Mouse (Mus musculus) embryonic facial prominence, embryonic 10.5 days (tissue): Measurements from ENCODE around the gene Manba. TPM values are rescaled to one million over a fixed set of nuclear protein-coding genes. Genes with fewer than 3 reads are reported as not detected.

Experiments used
- DNase-seq: peaks from one replicate; pipeline ENCODE4 v3.0.0-alpha.2; 2017; ENCODE audit warnings: low spot score
- H3K27ac ChIP-seq: fragments of 300-500 bp; sonication (generic); replicated peaks from 2 replicates; pipeline ENCODE4 v1.5.1; 2016; ENCODE audit warnings: mild to moderate bottlenecking
- H3K27me3 ChIP-seq: fragments of 300-500 bp; sonication (generic); replicated peaks from 2 replicates; pipeline ENCODE4 v1.6.1; 2016; ENCODE audit warnings: low read depth, mild to moderate bottlenecking; ENCODE audit not compliant: poor library complexity, severe bottlenecking
- H3K36me3 ChIP-seq: fragments of 300-500 bp; sonication (generic); replicated peaks from 2 replicates; pipeline ENCODE4 v1.6.1; 2016; ENCODE audit warnings: mild to moderate bottlenecking, moderate library complexity
- H3K4me1 ChIP-seq: fragments of 300-500 bp; sonication (generic); 2 replicates; pipeline ENCODE4 v1.6.1; 2016
- H3K4me3 ChIP-seq: fragments of 300-500 bp; sonication (generic); 2 replicates; pipeline ENCODE4 v1.5.1; 2016; ENCODE audit warnings: mild to moderate bottlenecking, moderate library complexity
- H3K9me3 ChIP-seq: fragments of 300-500 bp; sonication (generic); 2 replicates; pipeline ENCODE4 v1.6.1; 2016; ENCODE audit warnings: mild to moderate bottlenecking
- WGBS: fragments of 180-500 bp; shearing (Covaris S2); methylation state at CpG from one replicate; pipeline ENCODE4 v1.1.7; 2016; 5-methylcytosine and 5-hydroxymethylcytosine counted together
- polyA plus RNA-seq: library from polyadenylated mRNA; unstranded; fragments of >200 nt; fragmentation: Nextera tagmentation; extraction: Ambion mirVana; gene quantifications from 2 replicates; pipeline ENCODE4 v1.2.1, GENCODE M21; 2016

The Manba gene
- polyA plus RNA-seq, 1 experiment from 2014 or later, result 3.5 TPM

GRCm38 (mm10) chr3:135597014-135597413 lies 111.6 kb downstream of the Manba start:
- Histone ChIP-seq H3K27ac (peak overlapping the region; percentile 26; the same call in 1 of the 2 replicates), H3K4me3 (no peak overlapping the region), H3K9me3 (no peaks in the 10 kb centered on the region), H3K27me3 (no peaks in the 10 kb centered on the region), H3K36me3 (peaks cover 64% of the 10 kb centered on the region), H3K4me1 (0 out of 2 replicates have a peak, but pooled peaks cover 3% of the 10 kb centered on the region)
- 50% methylated on average over 4 of the region's 4 CpGs for WGBS
- no peak for DNase-seq

GRCm38 (mm10) chr3:135598355-135598754 lies 112.9 kb downstream of the Manba start:
- H3K4me3 ChIP-seq, result no peak overlapping the region
- H3K36me3 ChIP-seq, result peaks cover 64% of the 10 kb centered on the region
- 0 out of 2 replicates have a peak, but pooled peaks cover 3% of the 10 kb centered on the region for H3K4me1 ChIP-seq
- H3K27me3 ChIP-seq, result no peaks in the 10 kb centered on the region
- 85% methylated on average over 3 of the region's 3 CpGs for WGBS
- no peaks in the 10 kb centered on the region for H3K9me3 ChIP-seq
- H3K27ac ChIP-seq, result no peak overlapping the region
- DNase-seq, result no peak

GRCm38 (mm10) chr3:135602731-135603130 lies 117.3 kb downstream of the Manba start:
- H3K9me3 ChIP-seq, result no peaks in the 10 kb centered on the region
- no peak for DNase-seq
- peaks cover 63% of the 10 kb centered on the region for H3K36me3 ChIP-seq

GRCm38 (mm10) chr3:135604626-135605417 lies 119.4 kb downstream of the Manba start:
- no peaks in the 10 kb centered on the region for H3K4me1 ChIP-seq
- no peaks in the 10 kb centered on the region for H3K27me3 ChIP-seq
- H3K27ac ChIP-seq, result no peak overlapping the region
- no peaks in the 10 kb centered on the region for H3K9me3 ChIP-seq
- H3K36me3 ChIP-seq, result peaks cover 79% of the 10 kb centered on the region
- no peak overlapping the region for H3K4me3 ChIP-seq
- 90% methylated on average over 10 of the region's 10 CpGs for WGBS
- no peak for DNase-seq

More at GRCm38 (mm10) chr3:135602731-135603130, 117.3 kb downstream of the Manba start:
- Histone ChIP-seq H3K27me3 (no peaks in the 10 kb centered on the region), H3K4me3 (no peak overlapping the region), H3K4me1 (no peaks in the 10 kb centered on the region), H3K27ac (no peak overlapping the region)
- 83% methylated on average over 10 of the region's 10 CpGs for WGBS

- H3K4me3 ChIP-seq, result no peak overlapping the region
- DNase-seq, result no peak
- no peak overlapping the region for H3K27ac ChIP-seq
- no peaks in the 10 kb centered on the region for H3K27me3 ChIP-seq
- no peaks in the 10 kb centered on the region for H3K4me1 ChIP-seq
- H3K9me3 ChIP-seq, result no peaks in the 10 kb centered on the region
- H3K36me3 ChIP-seq, result peaks cover 78% of the 10 kb centered on the region
- 90% methylated on average over 4 of the region's 4 CpGs for WGBS
These were observed 120.1 kb downstream of the Manba start for GRCm38 (mm10) chr3:135605474-135605873.

GRCm38 (mm10) chr3:135606592-135606991 lies 121.2 kb downstream of the Manba start:
- Histone ChIP-seq H3K4me3 (no peak overlapping the region), H3K27me3 (no peaks in the 10 kb centered on the region), H3K9me3 (no peaks in the 10 kb centered on the region), H3K36me3 (peaks cover 80% of the 10 kb centered on the region), H3K27ac (no peak overlapping the region), H3K4me1 (no peaks in the 10 kb centered on the region)
- 89% methylated on average over 8 of the region's 8 CpGs for WGBS
- no peak for DNase-seq

GRCm38 (mm10) chr3:135607021-135607420 lies 121.6 kb downstream of the Manba start:
- Histone ChIP-seq H3K4me1 (no peaks in the 10 kb centered on the region), H3K27ac (no peak overlapping the region), H3K9me3 (no peaks in the 10 kb centered on the region), H3K4me3 (no peak overlapping the region), H3K36me3 (peaks cover 79% of the 10 kb centered on the region), H3K27me3 (no peaks in the 10 kb centered on the region)
- no peak for DNase-seq
- 91% methylated on average over 9 of the region's 9 CpGs for WGBS

- no peaks in the 10 kb centered on the region for H3K9me3 ChIP-seq
- H3K36me3 ChIP-seq, result peaks cover 79% of the 10 kb centered on the region
- 88% methylated on average over 24 of the region's 24 CpGs for WGBS
- H3K27me3 ChIP-seq, result no peaks in the 10 kb centered on the region
- no peak overlapping the region for H3K27ac ChIP-seq
- no peak overlapping the region for H3K4me3 ChIP-seq
- H3K4me1 ChIP-seq, result no peaks in the 10 kb centered on the region
- DNase-seq, result no peak
These were observed 122.5 kb downstream of the Manba start for GRCm38 (mm10) chr3:135607660-135608473.

GRCm38 (mm10) chr3:135610221-135610620 lies 124.8 kb downstream of the Manba start:
- H3K27me3 ChIP-seq, result no peaks in the 10 kb centered on the region
- 78% methylated on average over 3 of the region's 3 CpGs for WGBS
- peaks cover 78% of the 10 kb centered on the region for H3K36me3 ChIP-seq

GRCm38 (mm10) chr3:135614376-135614775 lies 129.0 kb downstream of the Manba start:
- Histone ChIP-seq H3K9me3 (no peaks in the 10 kb centered on the region), H3K36me3 (peaks cover 89% of the 10 kb centered on the region), H3K4me1 (no peaks in the 10 kb centered on the region), H3K27me3 (no peaks in the 10 kb centered on the region), H3K4me3 (no peak overlapping the region), H3K27ac (no peak overlapping the region)
- DNase-seq, result no peak
- 90% methylated on average over 3 of the region's 3 CpGs for WGBS

More at GRCm38 (mm10) chr3:135610221-135610620, 124.8 kb downstream of the Manba start:
- H3K9me3 ChIP-seq, result no peaks in the 10 kb centered on the region
- no peaks in the 10 kb centered on the region for H3K4me1 ChIP-seq
- DNase-seq, result no peak
- H3K4me3 ChIP-seq, result no peak overlapping the region
- no peak overlapping the region for H3K27ac ChIP-seq

- no peak for DNase-seq
- WGBS, result 91% methylated on average over 7 of the region's 7 CpGs
- H3K27me3 ChIP-seq, result no peaks in the 10 kb centered on the region
- no peaks in the 10 kb centered on the region for H3K4me1 ChIP-seq
- no peak overlapping the region for H3K4me3 ChIP-seq
- H3K27ac ChIP-seq, result no peak overlapping the region
- H3K9me3 ChIP-seq, result no peaks in the 10 kb centered on the region
- peaks cover 75% of the 10 kb centered on the region for H3K36me3 ChIP-seq
These were observed 131.3 kb downstream of the Manba start for GRCm38 (mm10) chr3:135616730-135617129.
